Mouse (Mus musculus): ENCODE results near the gene Mansc1.

DNA sequence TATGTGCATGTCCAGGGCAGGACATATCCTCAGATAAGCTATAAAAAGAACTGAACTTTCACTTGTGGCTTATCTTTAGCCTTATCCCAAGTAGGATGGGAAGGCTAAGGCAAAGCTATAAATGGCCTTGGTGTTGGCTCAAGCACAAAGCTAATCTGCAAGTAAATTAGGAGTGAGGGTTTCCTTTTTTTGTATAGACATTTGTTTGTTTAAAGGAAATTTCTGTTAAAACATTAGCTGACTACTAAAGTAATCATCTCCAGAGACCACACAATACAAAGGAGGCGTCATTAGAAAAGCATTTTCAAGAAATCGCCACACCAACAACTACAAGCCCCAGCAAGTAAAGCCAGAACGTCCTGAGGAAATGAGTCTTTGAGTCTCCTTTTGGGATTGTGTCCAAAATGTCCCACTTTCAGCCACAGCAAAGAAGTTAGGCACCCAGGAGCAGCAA lies 57.0 kb downstream of the Mansc1 start:
- TF ChIP-seq CTCF (IDR thresholded peaks at IDR 0.05; ENCODE audit: low read depth, low read length) (no peak), GATA1 (IDR thresholded peaks at IDR 0.05; ENCODE audit: borderline replicate concordance, low read length) (no peak)
